Mouse (Mus musculus) bone marrow macrophage, adult 2 months (primary cell): ENCODE measurements around the gene Snai3.

Experiments
- CTCF ChIP-seq: IDR thresholded peaks from 2 replicates; pipeline ENCODE4 v1.5.1; 2012; ENCODE audit warnings: low read depth, mild to moderate bottlenecking, low read length, moderate library complexity
- POLR2A ChIP-seq: IDR thresholded peaks from 2 replicates; pipeline ENCODE4 v1.6.1; 2012; ENCODE audit warnings: mild to moderate bottlenecking, low read depth, low read length, borderline replicate concordance

DNA sequence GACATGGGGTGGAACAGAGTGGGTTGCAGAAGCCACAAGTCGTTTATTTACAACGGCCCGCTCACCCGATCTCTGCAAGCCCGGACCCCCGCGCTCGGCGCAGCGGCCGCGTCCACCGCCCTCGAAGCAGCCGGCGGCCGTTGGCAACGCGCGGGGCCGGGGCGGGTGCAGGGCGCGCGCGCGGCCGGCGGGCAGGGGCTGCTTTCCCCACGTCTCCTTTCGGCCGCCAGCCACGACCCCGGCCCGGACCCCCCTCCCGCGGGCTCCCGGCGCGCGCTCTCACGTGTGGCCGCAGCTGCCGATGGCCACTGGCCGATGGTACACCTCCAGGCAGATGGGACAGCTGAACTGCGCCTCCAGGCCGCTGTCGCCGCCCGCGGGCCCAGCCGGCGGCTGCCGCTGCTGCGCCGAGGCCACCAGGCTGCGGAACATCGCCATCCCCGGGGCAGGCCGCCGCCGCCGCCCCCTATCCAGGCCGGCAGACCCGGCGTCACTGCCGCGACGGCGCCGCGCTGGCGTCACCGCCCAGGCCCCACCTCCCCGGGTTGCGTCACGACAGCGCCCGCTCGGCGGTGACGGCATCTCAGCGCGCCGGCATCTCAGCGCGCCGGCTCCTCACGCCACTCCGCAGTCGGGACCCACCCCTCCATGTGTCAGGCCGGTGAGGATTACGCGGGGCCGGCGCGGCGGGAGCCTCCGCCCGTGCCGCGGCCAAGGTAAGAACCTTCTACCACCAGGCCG lies 15.2 kb upstream of the Snai3 start, which contains the start of the genes Rnf166 and Ctu2:
- no peak for TF ChIP-seq POLR2A
- no peak for TF ChIP-seq CTCF
